Mouse (Mus musculus): ENCODE data around the gene Pigu.

GRCm38 (mm10) chr2:155373886-155374285 lies 16.7 kb upstream of the Pigu start:
- TF ChIP-seq CTCF (IDR thresholded peaks at IDR 0.05; ENCODE audit: low read depth) (no peak), EP300 (IDR thresholded peaks at IDR 0.05; ENCODE audit: low read depth) (peak; percentile 36; the same call in 1 of the 2 replicates)

Measured in liver, postnatal 0 days (tissue).